Mouse (Mus musculus): Measurements from ENCODE around the gene Fam166a.
"Not testable (repeated sequence)": the region's sequence is repeated elsewhere in the genome, so short reads cannot be mapped to it uniquely, and the experiment has no call there.

The Fam166a gene

GRCm38 (mm10) chr2:25242101-25242506 is 23.6 kb downstream of the Fam166a start, which contains the start of the genes Rnf208 and Cysrt1:
TSS of gene Rnf208 (plus strand) at chr2:25242255.
TSS of gene Cysrt1 (minus strand) at chr2:25242452.
- no peak for DNase-seq (ENCODE audit: low read depth)

GRCm38 (mm10) chr2:25243342-25243741 is 24.8 kb downstream of the Fam166a start:
- DNase-seq (ENCODE audit: low read depth), result no peak

- DNase-seq (ENCODE audit: low read depth), result no peak
Observed at GRCm38 (mm10) chr2:25244144-25244543, 25.6 kb downstream of the Fam166a start.

GRCm38 (mm10) chr2:25246183-25247072 is 27.9 kb downstream of the Fam166a start, which contains the start of gene AL732309.1:
TSS of gene AL732309.1 (minus strand) at chr2:25246863.
- no peak for DNase-seq (ENCODE audit: low read depth)

- DNase-seq (ENCODE audit: low read depth), result no peak
Observed at GRCm38 (mm10) chr2:25252331-25252730, 33.8 kb downstream of the Fam166a start.

GRCm38 (mm10) chr2:25255284-25255779 is 36.8 kb downstream of the Fam166a start, which contains the start of gene Tmem203:
TSS of gene Tmem203 (plus strand) at chr2:25255439.
- peak; percentile 87 for DNase-seq (ENCODE audit: low read depth)

- peak; percentile 78 for DNase-seq (ENCODE audit: low read depth)
Observed at GRCm38 (mm10) chr2:25256443-25257109, 38.0 kb downstream of the Fam166a start.

GRCm38 (mm10) chr2:25257250-25257649 is 38.7 kb downstream of the Fam166a start:
- not testable (repeated sequence) for DNase-seq (ENCODE audit: low read depth)

- no peak for DNase-seq (ENCODE audit: low read depth)
Observed at GRCm38 (mm10) chr2:25258887-25259286, 40.3 kb downstream of the Fam166a start.

- DNase-seq (ENCODE audit: low read depth), result no peak
Observed at GRCm38 (mm10) chr2:25261870-25262269, 43.3 kb downstream of the Fam166a start.

GRCm38 (mm10) chr2:25262291-25262767 is 43.8 kb downstream of the Fam166a start, which contains the start of gene Tprn:
TSS of gene Tprn (plus strand) at chr2:25262618.
- peak; percentile 89 for DNase-seq (ENCODE audit: low read depth)

- DNase-seq (ENCODE audit: low read depth), result no peak
Observed at GRCm38 (mm10) chr2:25262795-25263622, 44.5 kb downstream of the Fam166a start.

GRCm38 (mm10) chr2:25263623-25264285 is 45.2 kb downstream of the Fam166a start:
- no peak for DNase-seq (ENCODE audit: low read depth)

GRCm38 (mm10) chr2:25264286-25264660 is 45.7 kb downstream of the Fam166a start:
- DNase-seq (ENCODE audit: low read depth), result no peak

- DNase-seq (ENCODE audit: low read depth), result no peak
Observed at GRCm38 (mm10) chr2:25264851-25265250, 46.3 kb downstream of the Fam166a start.

- DNase-seq (ENCODE audit: low read depth), result no peak
Observed at GRCm38 (mm10) chr2:25265897-25266656, 47.5 kb downstream of the Fam166a start.

- DNase-seq (ENCODE audit: low read depth), result no peak
Observed at GRCm38 (mm10) chr2:25266720-25267119, 48.2 kb downstream of the Fam166a start.

GRCm38 (mm10) chr2:25267241-25267640 is 48.7 kb downstream of the Fam166a start:
- no peak for DNase-seq (ENCODE audit: low read depth)

GRCm38 (mm10) chr2:25267746-25268309 is 49.3 kb downstream of the Fam166a start:
- no peak for DNase-seq (ENCODE audit: low read depth)
